Comparison of ENCODE assay signal across 9 mouse cellular contexts in genomic region chr7:24642491-24642890, GRCm38 (mm10). TPM values are rescaled to one million over a fixed set of nuclear protein-coding genes. Genes with fewer than 3 reads are reported as not detected.
A peak's percentile ranks its signal among the peaks of the same experiment; 100 is the strongest.
DNase-seq lines count a peak whose midpoint lies in the region; ATAC-seq lines count a peak whose summit lies in the region.
"Had no signal": no experiment of that assay in that cellular context is flagged by ENCODE, and none has a peak within 500 bp of the region (broad histone marks: within the 10 kb centered on the region; RNA-seq: fewer than 3 reads in every experiment).

No protein-coding gene starts in this region.

- peak; percentile 9; the same call in 1 of the 2 replicates for ATAC-seq in midbrain, embryonic 11.5 days (ENCODE audit: low FRiP score)
- ATAC-seq in midbrain, embryonic 15.5 days (replicated peaks): no peak
- peak; percentile 65 for ATAC-seq in megakaryocyte, adult 5-6 weeks (ENCODE audit: poor library complexity, severe bottlenecking)

- DNase-seq in cerebellum, adult 18-20 months: peak; percentile 8 to 9
- DNase-seq in cerebellum, adult 11-12 months: no peak
- peak; percentile 91 for DNase-seq in midbrain, embryonic 11.5 days (ENCODE audit: low spot score, missing footprints)
- DNase-seq in embryo, embryonic 10.5 days (ENCODE audit: low spot score): peak; percentile 76
- DNase-seq in kidney, postnatal 14 days: peak; percentile 65
- DNase-seq in spleen, postnatal 4 days (ENCODE audit: low spot score in 2 of 2): peak; percentile 61 to 85

- H3K9ac ChIP-seq in midbrain, embryonic 11.5 days (ENCODE audit: low read length): no peak overlapping the region
- H3K9ac ChIP-seq in midbrain, embryonic 15.5 days: no peak overlapping the region
- H3K9ac ChIP-seq: hindbrain, embryonic 15.5 days had no signal

- 8% methylated on average over 9 of the region's 9 CpGs for WGBS in midbrain, embryonic 11.5 days
- WGBS in midbrain, embryonic 15.5 days: 13% methylated on average over 9 of the region's 9 CpGs

- no peak overlapping the region for H3K4me3 ChIP-seq in midbrain, embryonic 11.5 days (ENCODE audit: low read depth, low read length)
- no peak overlapping the region for H3K4me3 ChIP-seq in midbrain, embryonic 15.5 days
- H3K4me3 ChIP-seq: hindbrain, embryonic 15.5 days had no signal

- H3K27ac ChIP-seq in midbrain, embryonic 11.5 days (ENCODE audit: low read depth, low read length): no peak overlapping the region
- H3K27ac ChIP-seq in midbrain, embryonic 15.5 days: no peak overlapping the region
- H3K27ac ChIP-seq: hindbrain, embryonic 15.5 days had no signal

- H3K9me3 ChIP-seq in midbrain, embryonic 11.5 days (ENCODE audit: control insufficient read depth, low read length): no peaks in the 10 kb centered on the region
- no peaks in the 10 kb centered on the region for H3K9me3 ChIP-seq in midbrain, embryonic 15.5 days
- H3K9me3 ChIP-seq: hindbrain, embryonic 15.5 days had no signal

- peaks cover 22% of the 10 kb centered on the region for H3K27me3 ChIP-seq in midbrain, embryonic 11.5 days (ENCODE audit: control insufficient read depth, insufficient read depth, low read length)
- peaks cover 31% of the 10 kb centered on the region for H3K27me3 ChIP-seq in midbrain, embryonic 15.5 days (replicated peaks)

- no peak overlapping the region for H3K4me2 ChIP-seq in midbrain, embryonic 11.5 days
- no peak overlapping the region for H3K4me2 ChIP-seq in midbrain, embryonic 15.5 days
- H3K4me2 ChIP-seq: hindbrain, embryonic 15.5 days had no signal

- peaks cover 4% of the 10 kb centered on the region for H3K4me1 ChIP-seq in midbrain, embryonic 11.5 days (ENCODE audit: control insufficient read depth, insufficient read depth, low read length)
- H3K4me1 ChIP-seq in midbrain, embryonic 15.5 days: peaks cover 10% of the 10 kb centered on the region

- no peaks in the 10 kb centered on the region for H3K36me3 ChIP-seq in midbrain, embryonic 11.5 days (ENCODE audit: control insufficient read depth, insufficient read depth, low read length)
- no peaks in the 10 kb centered on the region for H3K36me3 ChIP-seq in midbrain, embryonic 15.5 days (replicated peaks)
- H3K36me3 ChIP-seq: hindbrain, embryonic 15.5 days had no signal

RNA-seq across cellular contexts. Expression of gene Lypd3, which starts 6.1 kb away (rescaled TPM):
- 0.76 and 0.83 TPM in 2 replicates for polyA plus RNA-seq in midbrain, embryonic 11.5 days (2014; fragmentation: Nextera tagmentation; extraction: Ambion mirVana)
- 0.31 and 0.49 TPM in 2 replicates for polyA plus RNA-seq in midbrain, embryonic 15.5 days (2015; fragmentation: Nextera tagmentation; extraction: Ambion mirVana)
- total RNA-seq in megakaryocyte, adult 5-6 weeks (2015): not detected in 2 replicates
- not detected in 2 replicates for total RNA-seq in megakaryocyte, adult 5-6 weeks (2017)

RNA-seq across cellular contexts. Expression of gene Phldb3, which starts 31.9 kb away (rescaled TPM):
- polyA plus RNA-seq in midbrain, embryonic 11.5 days (2014; fragmentation: Nextera tagmentation; extraction: Ambion mirVana): 0.07 TPM in 1 of 2 replicates, not detected in the other
- not detected in 2 replicates for polyA plus RNA-seq in midbrain, embryonic 15.5 days (2015; fragmentation: Nextera tagmentation; extraction: Ambion mirVana)
- 1.0 and 1.2 TPM in 2 replicates for total RNA-seq in megakaryocyte, adult 5-6 weeks (2015)
- 3.7 and 4.0 TPM in 2 replicates for total RNA-seq in megakaryocyte, adult 5-6 weeks (2017)
- polyA plus RNA-seq: hindbrain, embryonic 15.5 days had no signal

RNA-seq across cellular contexts. Expression of gene Tex101, which starts 34.0 kb away (rescaled TPM):
- not detected in 2 replicates for polyA plus RNA-seq in midbrain, embryonic 11.5 days (2014; fragmentation: Nextera tagmentation; extraction: Ambion mirVana)
- 0.17 TPM in 1 of 2 replicates, not detected in the other for polyA plus RNA-seq in midbrain, embryonic 15.5 days (2015; fragmentation: Nextera tagmentation; extraction: Ambion mirVana)
- not detected in 2 replicates for total RNA-seq in megakaryocyte, adult 5-6 weeks (2015)
- total RNA-seq in megakaryocyte, adult 5-6 weeks (2017): not detected in 2 replicates
- polyA plus RNA-seq: hindbrain, embryonic 15.5 days had no signal

RNA-seq across cellular contexts. Expression of gene Zfp575, which starts 55.0 kb away (rescaled TPM):
- 1.0 and 1.4 TPM in 2 replicates for polyA plus RNA-seq in midbrain, embryonic 11.5 days (2014; fragmentation: Nextera tagmentation; extraction: Ambion mirVana)
- polyA plus RNA-seq in midbrain, embryonic 15.5 days (2015; fragmentation: Nextera tagmentation; extraction: Ambion mirVana): 16.3 and 18.1 TPM in 2 replicates
- total RNA-seq in megakaryocyte, adult 5-6 weeks (2015): 0.16 and 0.27 TPM in 2 replicates
- total RNA-seq in megakaryocyte, adult 5-6 weeks (2017): 0.08 and 0.22 TPM in 2 replicates

RNA-seq across cellular contexts. Expression of gene Ethe1, which starts 55.1 kb away (rescaled TPM):
- polyA plus RNA-seq in midbrain, embryonic 11.5 days (2014; fragmentation: Nextera tagmentation; extraction: Ambion mirVana): 18.8 and 19.6 TPM in 2 replicates
- 25.4 and 25.8 TPM in 2 replicates for polyA plus RNA-seq in midbrain, embryonic 15.5 days (2015; fragmentation: Nextera tagmentation; extraction: Ambion mirVana)
- total RNA-seq in megakaryocyte, adult 5-6 weeks (2015): 148 and 171 TPM in 2 replicates
- total RNA-seq in megakaryocyte, adult 5-6 weeks (2017): 59.2 and 67.7 TPM in 2 replicates
